Mouse (Mus musculus) neural tube, embryonic 11.5 days (tissue): ENCODE results near the gene Ttll1. TPM values are rescaled to one million over a fixed set of nuclear protein-coding genes. Genes with fewer than 3 reads are reported as not detected.
"Not testable (repeated sequence)": the region's sequence is repeated elsewhere in the genome, so short reads cannot be mapped to it uniquely, and the experiment has no call there.

Source experiments
- ATAC-seq: fragments of 200-750 bp; cut with Nextera tagmentation; 2 replicates; pipeline ENCODE4 v1.8.0; 2017; ENCODE audit warnings: moderate number of reproducible peaks, mild to moderate bottlenecking, moderate TSS enrichment, moderate library complexity; ENCODE audit not compliant: insufficient read depth, low FRiP score, low TSS enrichment
- DNase-seq: peaks from one replicate; pipeline ENCODE4 v3.0.0-alpha.2; 2015; ENCODE audit warnings: low spot score
- H3K27ac ChIP-seq: fragments of 300-500 bp; sonication (generic); 2 replicates; pipeline ENCODE4 v1.5.1; 2014; ENCODE audit warnings: low read depth, mild to moderate bottlenecking, low read length
- H3K27me3 ChIP-seq: fragments of 300-500 bp; sonication (generic); 2 replicates; pipeline ENCODE4 v1.6.1; 2014; ENCODE audit warnings: mild to moderate bottlenecking, low read length, mixed read lengths; ENCODE audit not compliant: control insufficient read depth, insufficient read depth
- H3K36me3 ChIP-seq: fragments of 300-500 bp; sonication (generic); 2 replicates; pipeline ENCODE4 v1.6.1; 2014; ENCODE audit warnings: mild to moderate bottlenecking, low read length, moderate library complexity, mixed read lengths; ENCODE audit not compliant: control insufficient read depth, insufficient read depth
- H3K4me1 ChIP-seq: fragments of 300-500 bp; sonication (generic); 2 replicates; pipeline ENCODE4 v1.6.1; 2014; ENCODE audit warnings: low read length, mixed read lengths; ENCODE audit not compliant: control insufficient read depth, insufficient read depth
- H3K4me2 ChIP-seq: fragments of 300-500 bp; sonication (generic); 2 replicates; pipeline ENCODE4 v1.6.1; 2014; ENCODE audit warnings: low read depth, mild to moderate bottlenecking, moderate library complexity
- H3K4me3 ChIP-seq: fragments of 300-500 bp; sonication (generic); 2 replicates; pipeline ENCODE4 v1.5.1; 2014; ENCODE audit warnings: low read depth, low read length
- H3K9ac ChIP-seq: fragments of 300-500 bp; sonication (generic); 2 replicates; pipeline ENCODE4 v1.6.1; 2014; ENCODE audit warnings: mild to moderate bottlenecking, low read length
- H3K9me3 ChIP-seq: fragments of 300-500 bp; sonication (generic); 2 replicates; pipeline ENCODE4 v1.6.1; 2016; ENCODE audit warnings: low read length; ENCODE audit not compliant: control insufficient read depth
- WGBS: fragments of 180-500 bp; shearing (Covaris S2); extraction: QIAGEN DNeasy Blood & Tissue Kit; methylation state at CpG from one replicate; pipeline ENCODE4 v1.1.7; 2014; 5-methylcytosine and 5-hydroxymethylcytosine counted together
- polyA plus RNA-seq: library from polyadenylated mRNA; unstranded; fragments of >200 nt; fragmentation: Nextera tagmentation; extraction: Ambion mirVana; gene quantifications from 2 replicates; pipeline ENCODE4 v1.2.1, GENCODE M21; 2014

Gene Ttll1
- polyA plus RNA-seq, 1 experiment from 2014 or later, result 38.1 TPM

DNA sequence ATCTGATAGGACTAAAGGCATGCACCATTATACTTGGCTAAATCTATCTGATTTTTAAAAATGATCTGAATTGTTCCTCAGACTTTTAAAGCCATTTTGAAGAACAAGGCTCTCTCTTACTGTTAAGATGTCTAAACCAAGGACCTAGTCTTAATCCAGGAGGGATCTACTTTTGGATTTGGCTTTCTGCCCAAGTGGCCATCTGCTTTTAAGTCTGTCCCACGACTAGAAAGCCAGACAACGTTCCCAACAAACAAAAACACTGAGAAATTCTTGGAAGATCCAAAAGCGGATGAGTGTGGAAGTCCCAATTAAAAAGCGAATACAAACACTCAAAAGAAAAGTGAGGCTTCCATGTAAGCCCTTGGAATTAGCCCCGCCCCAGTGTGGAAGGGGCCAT, 4.3 kb upstream of the Ttll1 start:
- Histone ChIP-seq H3K4me1 (no peaks in the 10 kb centered on the region), H3K4me2 (no peak overlapping the region), H3K9me3 (no peaks in the 10 kb centered on the region), H3K27ac (no peak overlapping the region), H3K9ac (no peak overlapping the region), H3K27me3 (no peaks in the 10 kb centered on the region), H3K4me3 (no peak overlapping the region), H3K36me3 (no peaks in the 10 kb centered on the region)
- ATAC-seq (no peak), DNase-seq (no peak)
- WGBS, result 67% methylated on average over 5 of the region's 5 CpGs

GRCm38 (mm10) chr15:83512489-83513281, 2.0 kb upstream of the Ttll1 start:
- Histone ChIP-seq H3K27me3 (no peaks in the 10 kb centered on the region), H3K9me3 (no peaks in the 10 kb centered on the region), H3K27ac (no peak overlapping the region), H3K9ac (no peak overlapping the region), H3K4me1 (no peaks in the 10 kb centered on the region), H3K4me3 (no peak overlapping the region), H3K36me3 (no peaks in the 10 kb centered on the region), H3K4me2 (no peak overlapping the region)
- 78% methylated on average over 13 of the region's 13 CpGs for WGBS
- ATAC-seq, result no peak
- DNase-seq, result no peak

GRCm38 (mm10) chr15:83509950-83510804, 516 bp downstream of the Ttll1 start:
- Histone ChIP-seq H3K27ac (peak overlapping the region; percentile 76; the same call in 1 of the 2 replicates), H3K9ac (peak overlapping the region; percentile 63), H3K4me2 (peak overlapping the region; percentile 82), H3K27me3 (no peaks in the 10 kb centered on the region), H3K36me3 (no peaks in the 10 kb centered on the region), H3K9me3 (no peaks in the 10 kb centered on the region), H3K4me1 (no peaks in the 10 kb centered on the region), H3K4me3 (peak overlapping the region; percentile 54)
- DNase-seq, result no peak
- WGBS, result 25% methylated on average over 17 of the region's 17 CpGs
- ATAC-seq, result peak; percentile 79

GRCm38 (mm10) chr15:83501483-83501882, 9.2 kb downstream of the Ttll1 start:
- H3K4me2 ChIP-seq, H3K27ac ChIP-seq, H3K9me3 ChIP-seq, H3K4me3 ChIP-seq, ATAC-seq, DNase-seq, H3K4me1 ChIP-seq, H3K27me3 ChIP-seq, H3K36me3 ChIP-seq, H3K9ac ChIP-seq: not testable (repeated sequence)
- 86% methylated on average over 6 of the region's 6 CpGs for WGBS

GRCm38 (mm10) chr15:83500352-83500751, 10.3 kb downstream of the Ttll1 start:
- peaks cover 6% of the 10 kb centered on the region for H3K36me3 ChIP-seq
- ATAC-seq, result no peak

GRCm38 (mm10) chr15:83499211-83499755, 11.4 kb downstream of the Ttll1 start:
- 93% methylated on average over 10 of the region's 10 CpGs for WGBS
- no peak overlapping the region for H3K27ac ChIP-seq
- peaks cover 6% of the 10 kb centered on the region for H3K36me3 ChIP-seq
- no peak overlapping the region for H3K9ac ChIP-seq
- no peaks in the 10 kb centered on the region for H3K9me3 ChIP-seq
- no peak overlapping the region for H3K4me2 ChIP-seq
- H3K27me3 ChIP-seq, result no peaks in the 10 kb centered on the region
- ATAC-seq, result no peak
- no peaks in the 10 kb centered on the region for H3K4me1 ChIP-seq
- H3K4me3 ChIP-seq, result no peak overlapping the region
- DNase-seq, result no peak

More at GRCm38 (mm10) chr15:83500352-83500751, 10.3 kb downstream of the Ttll1 start:
- Histone ChIP-seq H3K27me3 (no peaks in the 10 kb centered on the region), H3K9ac (no peak overlapping the region), H3K4me2 (no peak overlapping the region), H3K27ac (no peak overlapping the region), H3K4me1 (no peaks in the 10 kb centered on the region), H3K9me3 (no peaks in the 10 kb centered on the region), H3K4me3 (no peak overlapping the region)
- DNase-seq, result no peak
- WGBS, result 56% methylated on average over 3 of the region's 3 CpGs

- ATAC-seq (no peak), DNase-seq (no peak)
- no peaks in the 10 kb centered on the region for H3K4me1 ChIP-seq
- no peak overlapping the region for H3K4me3 ChIP-seq
- H3K27me3 ChIP-seq, result no peaks in the 10 kb centered on the region
- 90% methylated on average over 6 of the region's 6 CpGs for WGBS
- no peak overlapping the region for H3K4me2 ChIP-seq
- H3K9ac ChIP-seq, result no peak overlapping the region
- no peaks in the 10 kb centered on the region for H3K9me3 ChIP-seq
- H3K27ac ChIP-seq, result no peak overlapping the region
- H3K36me3 ChIP-seq, result peaks cover 9% of the 10 kb centered on the region
Observed at GRCm38 (mm10) chr15:83497299-83497698, 13.4 kb downstream of the Ttll1 start.

GRCm38 (mm10) chr15:83495787-83496367, 14.8 kb downstream of the Ttll1 start:
- Histone ChIP-seq H3K9me3 (no peaks in the 10 kb centered on the region), H3K27ac (no peak overlapping the region), H3K4me1 (no peaks in the 10 kb centered on the region), H3K27me3 (no peaks in the 10 kb centered on the region), H3K36me3 (peaks cover 11% of the 10 kb centered on the region), H3K4me3 (no peak overlapping the region), H3K9ac (no peak overlapping the region), H3K4me2 (no peak overlapping the region)
- DNase-seq (no peak), ATAC-seq (no peak)
- WGBS, result 67% methylated on average over 22 of the region's 22 CpGs
